Mouse (Mus musculus) hindbrain, embryonic 16.5 days (tissue): ENCODE results near the gene Sox5. TPM values are rescaled to one million over a fixed set of nuclear protein-coding genes. Genes with fewer than 3 reads are reported as not detected.

ENCODE experiments used
- ATAC-seq: fragments of 200-750 bp; cut with Nextera tagmentation; 2 replicates; pipeline ENCODE4 v1.8.0; 2017; ENCODE audit warnings: moderate TSS enrichment, moderate library complexity
- H3K27ac ChIP-seq: fragments of 300-500 bp; sonication (generic); 2 replicates; pipeline ENCODE4 v1.5.1; 2014; ENCODE audit warnings: low read depth, mild to moderate bottlenecking, control low read depth, low read length, moderate library complexity
- H3K27me3 ChIP-seq: fragments of 300-500 bp; sonication (generic); replicated peaks from 2 replicates; pipeline ENCODE4 v1.6.1; 2014; ENCODE audit warnings: low read length; ENCODE audit not compliant: control insufficient read depth, insufficient read depth
- H3K36me3 ChIP-seq: fragments of 300-500 bp; sonication (generic); 2 replicates; pipeline ENCODE4 v1.6.1; 2014; ENCODE audit warnings: mild to moderate bottlenecking, low read length, moderate library complexity, mixed read lengths; ENCODE audit not compliant: control insufficient read depth, insufficient read depth
- H3K4me1 ChIP-seq: fragments of 300-500 bp; sonication (generic); 2 replicates; pipeline ENCODE4 v1.6.1; 2014; ENCODE audit warnings: low read depth, low read length; ENCODE audit not compliant: control insufficient read depth, insufficient read depth
- H3K4me2 ChIP-seq: fragments of 300-500 bp; sonication (generic); 2 replicates; pipeline ENCODE4 v1.6.1; 2014; ENCODE audit warnings: mild to moderate bottlenecking, low read length, control low read depth, moderate library complexity
- H3K4me3 ChIP-seq: fragments of 300-500 bp; sonication (generic); 2 replicates; pipeline ENCODE4 v1.5.1; 2014; ENCODE audit warnings: mild to moderate bottlenecking, low read length, control low read depth, moderate library complexity
- H3K9ac ChIP-seq: fragments of 300-500 bp; sonication (generic); 2 replicates; pipeline ENCODE4 v1.6.1; 2014; ENCODE audit warnings: low read depth, mild to moderate bottlenecking, control low read depth, low read length, moderate library complexity
- H3K9me3 ChIP-seq: fragments of 300-500 bp; sonication (generic); 2 replicates; pipeline ENCODE4 v1.6.1; 2014; ENCODE audit warnings: mild to moderate bottlenecking, low read length, moderate library complexity; ENCODE audit not compliant: control insufficient read depth
- WGBS: fragments of 180-500 bp; shearing (Covaris S2); extraction: QIAGEN DNeasy Blood & Tissue Kit; methylation state at CpG from one replicate; pipeline ENCODE4 v1.1.7; 2014; 5-methylcytosine and 5-hydroxymethylcytosine counted together
- polyA plus RNA-seq: library from polyadenylated mRNA; unstranded; fragments of >200 nt; fragmentation: Nextera tagmentation; extraction: Ambion mirVana; gene quantifications from 2 replicates; pipeline ENCODE4 v1.2.1, GENCODE M21; 2015

Gene Sox5
- polyA plus RNA-seq, 1 experiment from 2014 or later: 40.7 TPM

DNA sequence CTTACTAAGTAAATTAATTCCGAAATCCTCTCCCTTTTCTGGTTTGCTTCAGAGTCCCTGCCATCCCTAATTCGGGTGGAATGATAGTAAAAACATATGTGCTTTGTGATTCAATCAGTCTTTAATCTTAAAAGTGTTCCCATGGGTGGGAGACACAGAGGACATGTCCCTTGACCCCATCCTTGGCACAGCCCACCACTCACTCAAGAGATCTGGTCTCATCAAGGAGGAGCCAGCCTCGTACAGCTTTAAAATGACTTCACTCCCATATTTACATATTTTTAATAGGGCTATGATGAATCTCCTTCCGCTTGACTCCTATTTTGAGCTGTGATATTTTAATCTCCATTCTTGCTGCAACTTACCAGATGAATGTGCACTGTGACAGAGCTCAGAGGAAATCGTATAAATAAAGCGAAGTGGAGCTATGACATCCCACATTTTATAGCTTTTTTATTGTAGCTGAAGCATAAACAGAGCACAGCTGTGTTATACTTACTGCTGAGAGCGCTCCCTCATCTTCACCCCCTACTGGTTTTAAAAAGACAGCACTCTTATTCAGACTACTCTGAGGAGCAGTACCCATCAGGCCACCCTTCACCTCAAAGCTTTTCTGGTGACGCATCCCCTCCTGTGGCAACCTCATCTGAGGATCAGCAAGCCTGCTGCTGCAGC is 185.1 kb downstream of the Sox5 start:
- no peaks in the 10 kb centered on the region for H3K9me3 ChIP-seq
- WGBS: 55% methylated on average over 8 of the region's 8 CpGs
- peaks cover 7% of the 10 kb centered on the region for H3K4me1 ChIP-seq
- no peak overlapping the region for H3K4me2 ChIP-seq
- ATAC-seq: peak; percentile 72; the same call in 1 of the 2 replicates
- no peaks in the 10 kb centered on the region for H3K36me3 ChIP-seq
- no peak overlapping the region for H3K27ac ChIP-seq
- no peak overlapping the region for H3K9ac ChIP-seq
- no peaks in the 10 kb centered on the region for H3K27me3 ChIP-seq
- no peak overlapping the region for H3K4me3 ChIP-seq

DNA sequence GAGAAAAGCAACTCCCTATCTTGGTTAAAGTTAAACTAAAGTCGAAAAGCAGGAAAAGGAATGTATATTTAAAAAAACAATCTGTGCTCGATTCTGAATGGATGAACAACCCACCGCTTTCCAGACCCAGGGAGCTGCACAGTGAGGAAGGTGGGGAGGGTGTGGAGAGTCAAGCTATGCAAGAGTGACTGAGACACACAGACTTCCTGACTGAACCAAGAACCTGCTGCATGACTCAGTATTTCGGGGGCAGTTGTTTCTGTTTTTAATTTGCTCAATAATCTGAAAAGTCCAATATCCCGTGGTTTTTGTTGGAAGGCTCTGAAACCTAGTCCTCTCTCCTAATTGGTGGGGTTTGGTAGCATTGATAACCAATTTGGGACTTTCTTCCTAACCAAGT is 196.9 kb downstream of the Sox5 start:
- Histone ChIP-seq H3K27me3 (no peaks in the 10 kb centered on the region), H3K36me3 (no peaks in the 10 kb centered on the region), H3K4me3 (no peak overlapping the region), H3K27ac (no peak overlapping the region), H3K4me2 (no peak overlapping the region), H3K9me3 (no peaks in the 10 kb centered on the region), H3K9ac (no peak overlapping the region), H3K4me1 (no peaks in the 10 kb centered on the region)
- no peak for ATAC-seq
- 36% methylated on average over 5 of the region's 5 CpGs for WGBS

DNA sequence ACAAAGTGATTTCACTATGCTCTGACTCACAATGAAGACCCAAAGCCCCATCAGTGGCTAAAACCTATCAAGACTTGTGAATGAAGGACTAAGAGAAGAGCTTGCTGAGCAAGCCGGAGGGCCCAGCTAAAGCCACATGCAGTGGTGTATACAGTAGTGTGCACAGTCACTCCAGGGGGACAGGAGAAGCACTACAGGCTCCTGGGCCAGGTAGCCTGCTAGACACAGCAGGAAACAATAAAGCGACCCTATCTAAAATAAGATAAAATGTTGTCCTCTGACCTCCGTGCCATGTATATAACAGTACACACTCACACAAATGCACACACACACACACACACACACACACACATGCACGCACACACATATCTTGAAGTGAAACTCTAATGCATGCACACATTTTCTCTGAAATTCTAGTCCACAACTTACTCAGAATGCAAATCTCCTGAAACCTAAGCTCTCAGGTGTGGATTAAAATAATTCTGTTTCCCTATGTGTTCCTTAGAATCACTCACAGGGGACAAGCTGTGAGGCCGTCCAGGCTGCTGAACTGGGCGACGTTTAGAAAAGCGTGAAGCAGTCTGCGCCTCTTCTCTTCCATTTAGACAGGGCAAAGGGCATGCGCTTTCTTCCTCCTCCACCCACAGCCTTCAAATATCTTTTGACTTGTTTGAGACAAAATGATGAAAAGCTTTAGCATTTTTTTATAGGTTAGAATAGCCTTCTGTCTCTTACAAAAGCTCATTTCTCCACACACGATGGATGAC is 197.5 kb downstream of the Sox5 start:
- H3K4me2 ChIP-seq: no peak overlapping the region
- no peak overlapping the region for H3K4me3 ChIP-seq
- WGBS: 54% methylated on average over 11 of the region's 11 CpGs
- no peaks in the 10 kb centered on the region for H3K27me3 ChIP-seq
- no peak for ATAC-seq
- no peaks in the 10 kb centered on the region for H3K4me1 ChIP-seq
- no peaks in the 10 kb centered on the region for H3K9me3 ChIP-seq
- H3K27ac ChIP-seq: no peak overlapping the region
- H3K36me3 ChIP-seq: no peaks in the 10 kb centered on the region
- H3K9ac ChIP-seq: no peak overlapping the region

DNA sequence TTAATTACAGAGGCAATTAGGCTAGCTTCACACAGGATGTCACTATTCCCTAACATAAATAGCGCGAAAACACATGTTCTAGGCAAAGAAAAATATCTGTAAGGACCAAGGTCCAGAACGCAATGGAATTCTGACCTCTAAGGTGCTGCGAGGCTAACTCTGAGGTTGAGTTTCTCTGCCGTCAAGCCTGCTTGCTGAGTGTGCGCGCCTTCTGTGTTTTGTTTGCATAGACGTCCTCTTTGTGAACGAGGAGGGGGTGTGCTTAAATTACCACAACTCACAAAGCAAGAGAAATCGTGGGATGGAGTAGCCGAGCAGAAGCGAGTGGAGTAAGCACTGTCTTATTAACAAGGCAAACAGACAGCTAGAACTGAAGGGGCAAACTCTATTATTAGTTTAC is 202.5 kb downstream of the Sox5 start:
- H3K4me3 ChIP-seq: no peak overlapping the region
- H3K9me3 ChIP-seq: no peaks in the 10 kb centered on the region
- no peak overlapping the region for H3K9ac ChIP-seq
- 48% methylated on average over 12 of the region's 12 CpGs for WGBS
- H3K27ac ChIP-seq: no peak overlapping the region
- H3K36me3 ChIP-seq: no peaks in the 10 kb centered on the region
- H3K27me3 ChIP-seq: no peaks in the 10 kb centered on the region
- no peak overlapping the region for H3K4me2 ChIP-seq
- H3K4me1 ChIP-seq: no peaks in the 10 kb centered on the region; the same call in 1 of the 2 replicates
- no peak for ATAC-seq

DNA sequence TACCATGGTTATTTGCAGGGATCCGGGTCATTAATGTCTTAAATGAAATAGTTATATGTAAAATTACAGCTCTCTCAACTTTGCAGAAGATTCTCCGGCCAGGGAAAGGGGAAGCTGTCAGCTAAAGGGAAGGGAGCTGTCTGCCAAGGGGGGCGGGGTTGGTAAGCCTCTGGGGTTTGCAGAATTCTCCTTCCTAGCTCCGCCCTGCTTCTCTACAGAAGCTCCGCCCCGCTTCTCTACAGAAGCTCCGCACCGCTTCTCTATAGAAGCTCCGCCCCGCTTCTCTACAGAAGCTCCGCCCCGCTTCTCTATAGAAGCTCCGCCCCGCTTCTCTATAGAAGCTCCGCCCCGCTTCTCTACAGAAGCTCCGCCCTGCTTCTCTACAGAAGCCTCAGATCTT is 210.9 kb downstream of the Sox5 start:
- Histone ChIP-seq H3K4me3 (no peak overlapping the region), H3K9me3 (no peaks in the 10 kb centered on the region), H3K36me3 (no peaks in the 10 kb centered on the region), H3K27ac (no peak overlapping the region), H3K4me1 (no peaks in the 10 kb centered on the region; the same call in 1 of the 2 replicates), H3K4me2 (no peak overlapping the region), H3K9ac (no peak overlapping the region), H3K27me3 (no peaks in the 10 kb centered on the region)
- no peak for ATAC-seq
- WGBS: 72% methylated on average over 17 of the region's 17 CpGs

DNA sequence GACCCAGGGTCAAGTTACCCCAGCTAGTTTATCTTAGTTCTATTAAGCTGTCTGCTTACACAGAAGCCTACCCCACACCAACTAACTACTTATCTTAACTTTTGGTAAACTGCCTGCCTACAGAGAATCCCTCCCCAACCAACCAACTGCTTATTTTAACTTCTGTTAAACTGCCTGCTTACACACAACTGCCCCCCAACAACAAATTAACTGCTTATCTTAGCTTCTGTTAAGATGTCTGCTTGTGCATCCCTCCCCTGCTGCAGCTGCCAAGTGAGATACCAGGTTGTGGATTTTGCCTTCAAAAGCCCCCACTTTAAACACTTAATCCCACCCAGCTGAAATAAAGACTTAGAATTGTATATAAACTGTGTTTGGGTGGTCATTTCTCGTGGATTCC is 215.9 kb downstream of the Sox5 start:
- Histone ChIP-seq H3K27me3 (no peaks in the 10 kb centered on the region), H3K9me3 (no peaks in the 10 kb centered on the region), H3K4me1 (no peaks in the 10 kb centered on the region), H3K27ac (no peak overlapping the region), H3K4me3 (no peak overlapping the region), H3K36me3 (no peaks in the 10 kb centered on the region), H3K9ac (no peak overlapping the region), H3K4me2 (no peak overlapping the region)
- no peak for ATAC-seq
- WGBS: 92% methylated on average over 1 of the region's 1 CpGs

DNA sequence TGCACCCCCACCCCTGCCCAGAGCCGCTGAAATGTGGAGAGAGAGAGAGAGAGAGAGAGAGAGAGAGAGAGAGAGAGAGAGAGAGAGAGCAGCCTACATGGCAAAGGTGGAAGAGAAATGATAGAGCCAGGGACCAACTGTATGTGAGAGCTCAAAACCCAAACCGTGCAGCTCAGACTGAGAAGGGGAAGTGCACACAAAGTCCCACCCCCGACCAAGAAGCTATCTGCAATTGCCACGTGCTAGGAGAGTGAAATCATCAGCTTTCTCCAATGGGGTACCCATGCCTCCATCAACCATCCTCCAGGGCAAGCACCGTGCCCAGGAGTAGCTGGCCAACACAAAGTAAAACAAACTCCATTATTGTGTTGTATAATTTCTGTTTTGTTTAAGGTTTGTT is 220.1 kb downstream of the Sox5 start:
- Histone ChIP-seq H3K27ac (no peak overlapping the region), H3K27me3 (no peaks in the 10 kb centered on the region), H3K4me3 (no peak overlapping the region), H3K4me1 (no peaks in the 10 kb centered on the region), H3K4me2 (no peak overlapping the region), H3K36me3 (no peaks in the 10 kb centered on the region), H3K9me3 (no peaks in the 10 kb centered on the region), H3K9ac (no peak overlapping the region)
- WGBS: 85% methylated on average over 5 of the region's 5 CpGs
- ATAC-seq: no peak

DNA sequence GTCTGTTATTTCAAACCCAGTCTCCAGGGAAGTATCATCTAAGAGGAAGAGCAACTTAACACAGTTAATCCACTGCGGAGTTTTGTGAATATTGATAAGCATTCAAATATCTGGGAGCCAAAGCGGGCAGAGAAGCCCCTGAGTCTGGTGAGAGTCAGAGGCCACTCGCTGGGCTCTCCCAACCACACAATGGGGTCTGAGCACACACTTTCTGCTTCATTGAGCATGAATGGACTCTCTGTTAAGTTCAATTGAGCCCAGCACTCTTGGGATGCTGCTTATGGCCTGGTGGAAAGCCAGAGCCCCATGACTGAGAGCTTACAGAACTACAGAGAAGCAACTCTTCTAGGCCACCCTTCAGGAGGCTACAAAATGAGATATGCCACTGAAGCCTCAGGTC is 221.6 kb downstream of the Sox5 start:
- H3K4me3 ChIP-seq: no peak overlapping the region
- no peaks in the 10 kb centered on the region for H3K9me3 ChIP-seq
- H3K27ac ChIP-seq: no peak overlapping the region
- no peaks in the 10 kb centered on the region for H3K27me3 ChIP-seq
- WGBS: 15% methylated on average over 3 of the region's 3 CpGs
- H3K4me2 ChIP-seq: no peak overlapping the region
- no peaks in the 10 kb centered on the region for H3K36me3 ChIP-seq
- ATAC-seq: 0 out of 2 replicates have a peak, but pooled peaks have one; percentile 54
- no peak overlapping the region for H3K9ac ChIP-seq
- no peaks in the 10 kb centered on the region for H3K4me1 ChIP-seq

DNA sequence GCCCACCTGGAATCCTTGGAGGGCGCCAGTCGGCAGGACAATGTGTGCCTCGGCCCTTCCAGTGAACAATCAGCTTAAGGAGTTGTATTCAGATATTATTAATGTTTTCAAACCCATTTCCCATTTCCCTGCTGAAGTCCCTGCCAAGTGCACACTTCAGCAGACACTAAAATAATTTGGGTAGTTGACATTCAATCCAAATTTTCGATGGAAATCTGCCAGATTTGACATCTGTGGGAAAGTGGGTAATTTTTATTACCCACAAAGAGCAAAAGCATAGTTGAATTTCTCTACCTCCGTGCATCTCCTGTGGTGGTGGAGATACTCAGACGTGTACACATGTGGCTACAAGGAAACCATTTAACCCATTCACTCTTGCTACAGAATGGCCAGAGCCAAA is 228.3 kb downstream of the Sox5 start:
- Histone ChIP-seq H3K36me3 (no peaks in the 10 kb centered on the region), H3K27ac (no peak overlapping the region), H3K27me3 (no peaks in the 10 kb centered on the region), H3K4me1 (no peaks in the 10 kb centered on the region), H3K9me3 (no peaks in the 10 kb centered on the region), H3K9ac (no peak overlapping the region), H3K4me2 (no peak overlapping the region), H3K4me3 (no peak overlapping the region)
- WGBS: 63% methylated on average over 6 of the region's 6 CpGs
- ATAC-seq: no peak
